Mouse (Mus musculus): ENCODE data around the gene Gdf15. TPM values are rescaled to one million over a fixed set of nuclear protein-coding genes. Genes with fewer than 3 reads are reported as not detected.

Gdf15 gene
- polyA plus RNA-seq (2015; fragmentation: Illumina TruSeq; extraction: RNeasy Lipid Tissue Mini Kit (QIAGEN cat#74804); ENCODE audit: low read depth, low replicate concordance) = not detected

GRCm38 (mm10) chr8:70632346-70632892 lies at the start of gene Gdf15:
Gdf15 (minus strand) TSS chr8:70632456.

GRCm38 (mm10) chr8:70673079-70673856 lies 41.0 kb upstream of the Gdf15 start, which contains the start of gene Lsm4:
Lsm4 (plus strand) TSS chr8:70673248.

GRCm38 (mm10) chr8:70660273-70660725 lies 28.0 kb upstream of the Gdf15 start, which contains the start of gene Pgpep1:
Pgpep1 (minus strand) TSS chr8:70660388.

GRCm38 (mm10) chr8:70615894-70616293 lies 16.4 kb downstream of the Gdf15 start, which contains the start of gene Lrrc25:
Lrrc25 (plus strand) TSS chr8:70616155.

GRCm38 (mm10) chr8:70608749-70609367 lies 23.4 kb downstream of the Gdf15 start, which contains the start of gene Ssbp4:
Ssbp4 (minus strand) TSS chr8:70608872.

GRCm38 (mm10) chr8:70593961-70594609 lies 38.2 kb downstream of the Gdf15 start, which contains the start of gene Isyna1:
Isyna1 (plus strand) TSS chr8:70594373.

Other genes starting within 250 kb of the Gdf15 start
- 68.4 TPM for gene Crtc1, start 192.9 kb downstream of the Gdf15 start, polyA plus RNA-seq (2015; fragmentation: Illumina TruSeq; extraction: RNeasy Lipid Tissue Mini Kit (QIAGEN cat#74804); ENCODE audit: low read depth, low replicate concordance)
- gene Klhl26, start 155.5 kb downstream of the Gdf15 start, polyA plus RNA-seq (2015; fragmentation: Illumina TruSeq; extraction: RNeasy Lipid Tissue Mini Kit (QIAGEN cat#74804); ENCODE audit: low read depth, low replicate concordance) = 33.9 TPM
- gene Tmem59l, start 145.1 kb downstream of the Gdf15 start, polyA plus RNA-seq (2015; fragmentation: Illumina TruSeq; extraction: RNeasy Lipid Tissue Mini Kit (QIAGEN cat#74804); ENCODE audit: low read depth, low replicate concordance) = 410 TPM
- gene Crlf1, start 139.3 kb downstream of the Gdf15 start, polyA plus RNA-seq (2015; fragmentation: Illumina TruSeq; extraction: RNeasy Lipid Tissue Mini Kit (QIAGEN cat#74804); ENCODE audit: low read depth, low replicate concordance) = 5.2 TPM
- gene Rex1bd, start 125.7 kb downstream of the Gdf15 start, polyA plus RNA-seq (2015; fragmentation: Illumina TruSeq; extraction: RNeasy Lipid Tissue Mini Kit (QIAGEN cat#74804); ENCODE audit: low read depth, low replicate concordance) = 129 TPM
- gene Uba52, start 121.7 kb downstream of the Gdf15 start, polyA plus RNA-seq (2015; fragmentation: Illumina TruSeq; extraction: RNeasy Lipid Tissue Mini Kit (QIAGEN cat#74804); ENCODE audit: low read depth, low replicate concordance) = 1,689 TPM
- 487 TPM for gene Fkbp8, start 104.7 kb downstream of the Gdf15 start, polyA plus RNA-seq (2015; fragmentation: Illumina TruSeq; extraction: RNeasy Lipid Tissue Mini Kit (QIAGEN cat#74804); ENCODE audit: low read depth, low replicate concordance)
- gene Kxd1, start 104.5 kb downstream of the Gdf15 start, polyA plus RNA-seq (2015; fragmentation: Illumina TruSeq; extraction: RNeasy Lipid Tissue Mini Kit (QIAGEN cat#74804); ENCODE audit: low read depth, low replicate concordance) = 57.3 TPM
- 12.0 TPM for gene Ell, start 93.0 kb downstream of the Gdf15 start, polyA plus RNA-seq (2015; fragmentation: Illumina TruSeq; extraction: RNeasy Lipid Tissue Mini Kit (QIAGEN cat#74804); ENCODE audit: low read depth, low replicate concordance)
- gene Isyna1, start 38.1 kb downstream of the Gdf15 start, polyA plus RNA-seq (2015; fragmentation: Illumina TruSeq; extraction: RNeasy Lipid Tissue Mini Kit (QIAGEN cat#74804); ENCODE audit: low read depth, low replicate concordance) = 38.2 TPM
- gene Ssbp4, start 23.6 kb downstream of the Gdf15 start, polyA plus RNA-seq (2015; fragmentation: Illumina TruSeq; extraction: RNeasy Lipid Tissue Mini Kit (QIAGEN cat#74804); ENCODE audit: low read depth, low replicate concordance) = 179 TPM
- 0.85 TPM for gene Lrrc25, start 16.3 kb downstream of the Gdf15 start, polyA plus RNA-seq (2015; fragmentation: Illumina TruSeq; extraction: RNeasy Lipid Tissue Mini Kit (QIAGEN cat#74804); ENCODE audit: low read depth, low replicate concordance)
- gene Pgpep1, start 27.9 kb upstream of the Gdf15 start, polyA plus RNA-seq (2015; fragmentation: Illumina TruSeq; extraction: RNeasy Lipid Tissue Mini Kit (QIAGEN cat#74804); ENCODE audit: low read depth, low replicate concordance) = 14.7 TPM
- gene Lsm4, start 40.8 kb upstream of the Gdf15 start, polyA plus RNA-seq (2015; fragmentation: Illumina TruSeq; extraction: RNeasy Lipid Tissue Mini Kit (QIAGEN cat#74804); ENCODE audit: low read depth, low replicate concordance) = 72.2 TPM
- gene Jund, start 66.5 kb upstream of the Gdf15 start, polyA plus RNA-seq (2015; fragmentation: Illumina TruSeq; extraction: RNeasy Lipid Tissue Mini Kit (QIAGEN cat#74804); ENCODE audit: low read depth, low replicate concordance) = 82.5 TPM
- 0.09 TPM for gene Iqcn, start 71.0 kb upstream of the Gdf15 start, polyA plus RNA-seq (2015; fragmentation: Illumina TruSeq; extraction: RNeasy Lipid Tissue Mini Kit (QIAGEN cat#74804); ENCODE audit: low read depth, low replicate concordance)
- gene Gm3336, start 86.1 kb upstream of the Gdf15 start, polyA plus RNA-seq (2015; fragmentation: Illumina TruSeq; extraction: RNeasy Lipid Tissue Mini Kit (QIAGEN cat#74804); ENCODE audit: low read depth, low replicate concordance) = not detected
- 2.8 TPM for gene Pde4c, start 91.3 kb upstream of the Gdf15 start, polyA plus RNA-seq (2015; fragmentation: Illumina TruSeq; extraction: RNeasy Lipid Tissue Mini Kit (QIAGEN cat#74804); ENCODE audit: low read depth, low replicate concordance)
- gene Rab3a, start 122.2 kb upstream of the Gdf15 start, polyA plus RNA-seq (2015; fragmentation: Illumina TruSeq; extraction: RNeasy Lipid Tissue Mini Kit (QIAGEN cat#74804); ENCODE audit: low read depth, low replicate concordance) = 913 TPM
- gene Mpv17l2, start 128.5 kb upstream of the Gdf15 start, polyA plus RNA-seq (2015; fragmentation: Illumina TruSeq; extraction: RNeasy Lipid Tissue Mini Kit (QIAGEN cat#74804); ENCODE audit: low read depth, low replicate concordance) = 36.8 TPM
- 83.0 TPM for gene Pik3r2, start 144.3 kb upstream of the Gdf15 start, polyA plus RNA-seq (2015; fragmentation: Illumina TruSeq; extraction: RNeasy Lipid Tissue Mini Kit (QIAGEN cat#74804); ENCODE audit: low read depth, low replicate concordance)
- 175 TPM for gene Mast3, start 172.6 kb upstream of the Gdf15 start, polyA plus RNA-seq (2015; fragmentation: Illumina TruSeq; extraction: RNeasy Lipid Tissue Mini Kit (QIAGEN cat#74804); ENCODE audit: low read depth, low replicate concordance)
- gene Il12rb1, start 176.0 kb upstream of the Gdf15 start, polyA plus RNA-seq (2015; fragmentation: Illumina TruSeq; extraction: RNeasy Lipid Tissue Mini Kit (QIAGEN cat#74804); ENCODE audit: low read depth, low replicate concordance) = 0.67 TPM
- 17.6 TPM for gene Arrdc2, start 207.3 kb upstream of the Gdf15 start, polyA plus RNA-seq (2015; fragmentation: Illumina TruSeq; extraction: RNeasy Lipid Tissue Mini Kit (QIAGEN cat#74804); ENCODE audit: low read depth, low replicate concordance)
- gene Kcnn1, start 230.8 kb upstream of the Gdf15 start, polyA plus RNA-seq (2015; fragmentation: Illumina TruSeq; extraction: RNeasy Lipid Tissue Mini Kit (QIAGEN cat#74804); ENCODE audit: low read depth, low replicate concordance) = 16.4 TPM
- 106 TPM for gene Ccdc124, start 241.5 kb upstream of the Gdf15 start, polyA plus RNA-seq (2015; fragmentation: Illumina TruSeq; extraction: RNeasy Lipid Tissue Mini Kit (QIAGEN cat#74804); ENCODE audit: low read depth, low replicate concordance)

Measured in brain, adult 10 weeks (tissue).